In the genomic region with DNA sequence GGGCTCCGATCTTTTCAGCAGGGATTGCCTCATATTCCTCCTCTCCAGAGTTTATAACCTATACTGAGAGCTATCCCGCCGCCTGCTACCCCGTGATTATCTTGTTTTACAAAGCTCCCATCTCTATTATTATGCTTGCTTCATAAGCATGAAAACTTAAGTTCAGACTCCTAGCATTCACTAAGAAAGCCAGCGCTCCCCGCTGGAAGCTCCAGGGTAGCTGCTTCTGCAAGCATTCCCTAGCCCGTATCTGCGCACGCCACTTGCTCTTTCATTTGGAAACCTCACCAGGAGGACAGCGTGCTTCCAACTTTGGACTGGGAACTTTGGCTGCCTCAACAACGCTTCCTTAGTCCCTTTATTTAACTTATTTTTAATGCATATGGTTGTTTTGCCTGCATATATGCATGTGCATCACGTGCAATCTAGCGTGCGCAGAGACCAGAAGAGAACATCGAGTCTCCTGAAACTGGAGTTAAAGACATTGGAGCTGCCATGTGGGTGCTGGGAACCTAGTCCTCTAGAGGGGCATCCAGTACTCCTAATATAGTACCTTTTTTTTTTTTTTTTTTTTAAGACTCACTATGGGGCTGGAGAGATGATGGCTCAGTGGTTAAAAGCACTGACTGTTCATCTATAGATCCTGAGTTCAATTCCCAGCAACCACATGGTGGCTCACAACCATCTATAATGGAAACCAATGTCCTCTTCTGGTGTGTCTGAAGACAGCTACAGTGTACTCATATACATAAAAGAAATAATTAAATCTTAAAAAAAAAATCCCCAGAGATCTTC, we compare ENCODE assay signal across 8 mouse cellular contexts. TPM values are rescaled to one million over a fixed set of nuclear protein-coding genes. Genes with fewer than 3 reads are reported as not detected.
A peak's percentile ranks its signal among the peaks of the same experiment; 100 is the strongest.
DNase-seq lines count a peak whose midpoint lies in the region; ATAC-seq and TF ChIP-seq lines count a peak whose summit lies in the region.

No protein-coding gene starts in this region.

- no peak for TF ChIP-seq CTCF in E14TG2a.4 (conservative IDR thresholded peaks at IDR 0.05; ENCODE audit: low read length)
- no peak for TF ChIP-seq CTCF in heart, postnatal 0 days (IDR thresholded peaks at IDR 0.05; ENCODE audit: low read depth)

- H3K4me2 ChIP-seq in heart, postnatal 0 days (ENCODE audit: low read depth, low read length): peak overlapping the region; percentile 59
- H3K4me2 ChIP-seq in liver, embryonic 16.5 days (ENCODE audit: low read depth, low read length): peak overlapping the region; percentile 84
- H3K4me2 ChIP-seq in neural tube, embryonic 12.5 days (replicated peaks): peak overlapping the region; percentile 64

- DNase-seq in adrenal gland, postnatal 25 days: peak; percentile 62
- peak; percentile 54 for DNase-seq in heart, postnatal 0 days (ENCODE audit: low spot score)
- peak; percentile 76 for DNase-seq in kidney, postnatal 10 days
- DNase-seq in thymus, postnatal 4 days: peak; percentile 54

- peak overlapping the region; percentile 78 for H3K27ac ChIP-seq in heart, postnatal 0 days (ENCODE audit: low read depth)
- peak overlapping the region; percentile 79 for H3K27ac ChIP-seq in liver, embryonic 16.5 days (ENCODE audit: low read length)
- no peak overlapping the region for H3K27ac ChIP-seq in neural tube, embryonic 12.5 days

- TF ChIP-seq EP300 in heart, postnatal 0 days (IDR thresholded peaks at IDR 0.05; ENCODE audit: low read depth): no peak

- 4% methylated on average over 15 of the region's 15 CpGs for WGBS in heart, postnatal 0 days
- 2% methylated on average over 15 of the region's 15 CpGs for WGBS in liver, embryonic 16.5 days (ENCODE audit: insufficient replicate concordance)
- 3% methylated on average over 15 of the region's 15 CpGs for WGBS in neural tube, embryonic 12.5 days

- peaks cover 38% of the 10 kb centered on the region for H3K9me3 ChIP-seq in E14TG2a.4 (ENCODE audit: low read length)
- no peaks in the 10 kb centered on the region for H3K9me3 ChIP-seq in heart, postnatal 0 days (replicated peaks; ENCODE audit: control insufficient read depth, low read length)
- H3K9me3 ChIP-seq in liver, embryonic 16.5 days (replicated peaks; ENCODE audit: control insufficient read depth, low read length): no peaks in the 10 kb centered on the region
- no peaks in the 10 kb centered on the region for H3K9me3 ChIP-seq in neural tube, embryonic 12.5 days

- H3K27me3 ChIP-seq in E14TG2a.4 (ENCODE audit: insufficient read depth, low read length): no peaks in the 10 kb centered on the region; the same call in 1 of the 2 replicates
- no peaks in the 10 kb centered on the region for H3K27me3 ChIP-seq in heart, postnatal 0 days (ENCODE audit: control insufficient read depth, insufficient read depth, low read length)
- no peaks in the 10 kb centered on the region for H3K27me3 ChIP-seq in liver, embryonic 16.5 days (ENCODE audit: control insufficient read depth, insufficient read depth, low read depth, low read length)
- no peaks in the 10 kb centered on the region for H3K27me3 ChIP-seq in neural tube, embryonic 12.5 days (replicated peaks)

- no peaks in the 10 kb centered on the region for H3K36me3 ChIP-seq in E14TG2a.4 (ENCODE audit: insufficient read depth, low read length)
- H3K36me3 ChIP-seq in heart, postnatal 0 days (replicated peaks; ENCODE audit: control insufficient read depth, insufficient read depth, low read length): no peaks in the 10 kb centered on the region
- no peaks in the 10 kb centered on the region for H3K36me3 ChIP-seq in liver, embryonic 16.5 days (ENCODE audit: control insufficient read depth, insufficient read depth)
- H3K36me3 ChIP-seq in neural tube, embryonic 12.5 days: no peaks in the 10 kb centered on the region

- H3K4me1 ChIP-seq in E14TG2a.4 (replicated peaks; ENCODE audit: low read depth, low read length): peaks cover 25% of the 10 kb centered on the region
- peaks cover 6% of the 10 kb centered on the region; the same call in 1 of the 2 replicates for H3K4me1 ChIP-seq in heart, postnatal 0 days (ENCODE audit: control insufficient read depth, insufficient read depth)
- H3K4me1 ChIP-seq in liver, embryonic 16.5 days (ENCODE audit: control insufficient read depth, low read depth, low read length): peaks cover 39% of the 10 kb centered on the region
- H3K4me1 ChIP-seq in neural tube, embryonic 12.5 days: peaks cover 15% of the 10 kb centered on the region

- H3K9ac ChIP-seq in heart, postnatal 0 days (replicated peaks; ENCODE audit: low read depth, low read length): peak overlapping the region; percentile 50
- peak overlapping the region; percentile 59 for H3K9ac ChIP-seq in liver, embryonic 16.5 days (ENCODE audit: low read depth, low read length)
- 0 out of 2 replicates have a peak overlapping the region, but pooled peaks have one; percentile 38 for H3K9ac ChIP-seq in neural tube, embryonic 12.5 days

- ATAC-seq in erythroid progenitor cell, adult 5-6 weeks (replicated peaks; ENCODE audit: low FRiP score, poor library complexity, severe bottlenecking): peak; percentile 25
- ATAC-seq in heart, postnatal 0 days (ENCODE audit: insufficient read depth, low read depth): no peak
- no peak; the same call in 1 of the 2 replicates for ATAC-seq in liver, embryonic 16.5 days (ENCODE audit: low read depth)
- 0 out of 2 replicates have a peak, but pooled peaks have one; percentile 11 for ATAC-seq in neural tube, embryonic 12.5 days (ENCODE audit: low FRiP score, low read depth)

- peak overlapping the region; percentile 84 for H3K4me3 ChIP-seq in E14TG2a.4 (replicated peaks; ENCODE audit: low read length)
- H3K4me3 ChIP-seq in heart, postnatal 0 days (ENCODE audit: low read depth, low read length): peak overlapping the region; percentile 64
- peak overlapping the region; percentile 79 for H3K4me3 ChIP-seq in liver, embryonic 16.5 days (ENCODE audit: low read depth, low read length)
- peak overlapping the region; percentile 47 for H3K4me3 ChIP-seq in neural tube, embryonic 12.5 days

RNA-seq across cellular contexts. Expression of a gene that starts 1.7 kb away (rescaled TPM):
- 2.3 and 4.5 TPM in 2 replicates for total RNA-seq in adrenal gland, postnatal 25 days (2021)
- total RNA-seq in erythroid progenitor cell, adult 5-6 weeks (2015; ENCODE audit: low replicate concordance): 19.8 TPM in 1 of 2 replicates, not detected in the other
- total RNA-seq in erythroid progenitor cell, adult 5-6 weeks (2017; ENCODE audit: low replicate concordance): not detected in 2 replicates
- 3.7 TPM in 1 of 2 replicates, not detected in the other for total RNA-seq in heart, postnatal 0 days (2014; rRNA removed; ENCODE audit: low replicate concordance)
- 2.2 and 3.5 TPM in 2 replicates for polyA plus RNA-seq in heart, postnatal 0 days (2015; fragmentation: Nextera tagmentation; extraction: Ambion mirVana)
- 1.8 and 2.1 TPM in 2 replicates for polyA plus RNA-seq in liver, embryonic 16.5 days (2015; fragmentation: Nextera tagmentation; extraction: Ambion mirVana)
- polyA plus RNA-seq in neural tube, embryonic 12.5 days (2016; fragmentation: Nextera tagmentation; extraction: Ambion mirVana): 1.7 and 2.3 TPM in 2 replicates

RNA-seq across cellular contexts. Expression of a gene that starts 38.4 kb away (rescaled TPM):
- total RNA-seq in adrenal gland, postnatal 25 days (2021): 372 and 386 TPM in 2 replicates
- total RNA-seq in erythroid progenitor cell, adult 5-6 weeks (2015; ENCODE audit: low replicate concordance): 50.8 and 70.4 TPM in 2 replicates
- total RNA-seq in erythroid progenitor cell, adult 5-6 weeks (2017; ENCODE audit: low replicate concordance): 4.7 and 14.6 TPM in 2 replicates
- 875 and 891 TPM in 2 replicates for total RNA-seq in heart, postnatal 0 days (2014; rRNA removed; ENCODE audit: low replicate concordance)
- polyA plus RNA-seq in heart, postnatal 0 days (2015; fragmentation: Nextera tagmentation; extraction: Ambion mirVana): 754 and 772 TPM in 2 replicates
- 137 and 164 TPM in 2 replicates for polyA plus RNA-seq in liver, embryonic 16.5 days (2015; fragmentation: Nextera tagmentation; extraction: Ambion mirVana)
- 228 and 233 TPM in 2 replicates for polyA plus RNA-seq in neural tube, embryonic 12.5 days (2016; fragmentation: Nextera tagmentation; extraction: Ambion mirVana)

RNA-seq across cellular contexts. Expression of a gene that starts 38.5 kb away (rescaled TPM):
- total RNA-seq in adrenal gland, postnatal 25 days (2021): 0.88 and 2.9 TPM in 2 replicates
- total RNA-seq in erythroid progenitor cell, adult 5-6 weeks (2015; ENCODE audit: low replicate concordance): not detected in 2 replicates
- not detected in 2 replicates for total RNA-seq in erythroid progenitor cell, adult 5-6 weeks (2017; ENCODE audit: low replicate concordance)
- 1.6 and 2.0 TPM in 2 replicates for total RNA-seq in heart, postnatal 0 days (2014; rRNA removed; ENCODE audit: low replicate concordance)
- 0.05 and 0.49 TPM in 2 replicates for polyA plus RNA-seq in heart, postnatal 0 days (2015; fragmentation: Nextera tagmentation; extraction: Ambion mirVana)
- polyA plus RNA-seq in liver, embryonic 16.5 days (2015; fragmentation: Nextera tagmentation; extraction: Ambion mirVana): 0.04 TPM in 1 of 2 replicates, not detected in the other
- 6.5 and 7.8 TPM in 2 replicates for polyA plus RNA-seq in neural tube, embryonic 12.5 days (2016; fragmentation: Nextera tagmentation; extraction: Ambion mirVana)

RNA-seq across cellular contexts. Expression of a gene that starts 47.2 kb away (rescaled TPM):
- 5.5 and 7.4 TPM in 2 replicates for total RNA-seq in adrenal gland, postnatal 25 days (2021)
- total RNA-seq in erythroid progenitor cell, adult 5-6 weeks (2015; ENCODE audit: low replicate concordance): 78.6 and 80.1 TPM in 2 replicates
- 29.8 and 53.5 TPM in 2 replicates for total RNA-seq in erythroid progenitor cell, adult 5-6 weeks (2017; ENCODE audit: low replicate concordance)
- 11.8 and 13.7 TPM in 2 replicates for total RNA-seq in heart, postnatal 0 days (2014; rRNA removed; ENCODE audit: low replicate concordance)
- 8.2 and 10.8 TPM in 2 replicates for polyA plus RNA-seq in heart, postnatal 0 days (2015; fragmentation: Nextera tagmentation; extraction: Ambion mirVana)
- polyA plus RNA-seq in liver, embryonic 16.5 days (2015; fragmentation: Nextera tagmentation; extraction: Ambion mirVana): 28.6 and 30.3 TPM in 2 replicates
- 6.9 and 7.4 TPM in 2 replicates for polyA plus RNA-seq in neural tube, embryonic 12.5 days (2016; fragmentation: Nextera tagmentation; extraction: Ambion mirVana)

Comparison
In these comparisons a context has a peak if more than half of its experiments do, and no peak if none do; other contexts are left out.
1. ATAC-seq: peak in erythroid progenitor cell, adult 5-6 weeks (single experiment) and neural tube, embryonic 12.5 days (single experiment); none in heart, postnatal 0 days (single experiment) and liver, embryonic 16.5 days (single experiment).
2. Peak in every context shown above with its lines, with median percentiles within 50 percentile points of each other: H3K4me3 ChIP-seq, DNase-seq, H3K4me2 ChIP-seq and H3K9ac ChIP-seq.